Mouse (Mus musculus) forebrain, embryonic 15.5 days (tissue): Measurements from ENCODE around the gene Edem2. TPM values are rescaled to one million over a fixed set of nuclear protein-coding genes. Genes with fewer than 3 reads are reported as not detected.

Source experiments
- ATAC-seq: fragments of 200-750 bp; cut with Nextera tagmentation; replicated peaks from 2 replicates; pipeline ENCODE4 v1.8.0; 2017; ENCODE audit warnings: mild to moderate bottlenecking, moderate TSS enrichment, moderate library complexity
- H3K27ac ChIP-seq: fragments of 300-500 bp; sonication (generic); replicated peaks from 2 replicates; pipeline ENCODE4 v1.5.1; 2015; ENCODE audit warnings: mild to moderate bottlenecking, inconsistent platforms
- H3K27me3 ChIP-seq: fragments of 300-500 bp; sonication (generic); 2 replicates; pipeline ENCODE4 v1.6.1; 2015; ENCODE audit warnings: inconsistent platforms
- H3K36me3 ChIP-seq: fragments of 300-500 bp; sonication (generic); 2 replicates; pipeline ENCODE4 v1.6.1; 2015; ENCODE audit warnings: mild to moderate bottlenecking, inconsistent platforms
- H3K4me1 ChIP-seq: fragments of 300-500 bp; sonication (generic); 2 replicates; pipeline ENCODE4 v1.6.1; 2015; ENCODE audit warnings: inconsistent platforms
- H3K4me2 ChIP-seq: fragments of 300-500 bp; sonication (generic); replicated peaks from 2 replicates; pipeline ENCODE4 v1.6.1; 2015; ENCODE audit warnings: mild to moderate bottlenecking, inconsistent platforms
- H3K4me3 ChIP-seq: fragments of 300-500 bp; sonication (generic); 2 replicates; pipeline ENCODE4 v1.5.1; 2015; ENCODE audit warnings: mild to moderate bottlenecking, inconsistent platforms
- H3K9ac ChIP-seq: fragments of 300-500 bp; sonication (generic); replicated peaks from 2 replicates; pipeline ENCODE4 v1.6.1; 2015; ENCODE audit warnings: mild to moderate bottlenecking, inconsistent platforms
- H3K9me3 ChIP-seq: fragments of 300-500 bp; sonication (generic); 2 replicates; pipeline ENCODE4 v1.6.1; 2016; ENCODE audit warnings: inconsistent platforms
- WGBS: fragments of 180-500 bp; shearing (Covaris S2); methylation state at CpG from one replicate; pipeline ENCODE4 v1.1.7; 2015; ENCODE audit warnings: mixed read lengths; 5-methylcytosine and 5-hydroxymethylcytosine counted together
- polyA plus RNA-seq: library from polyadenylated mRNA; unstranded; fragments of >200 nt; fragmentation: Nextera tagmentation; extraction: Ambion mirVana; gene quantifications from 2 replicates; pipeline ENCODE4 v1.2.1, GENCODE M21; 2015

The Edem2 gene
- polyA plus RNA-seq, 1 experiment from 2014 or later, result 46.5 TPM

DNA sequence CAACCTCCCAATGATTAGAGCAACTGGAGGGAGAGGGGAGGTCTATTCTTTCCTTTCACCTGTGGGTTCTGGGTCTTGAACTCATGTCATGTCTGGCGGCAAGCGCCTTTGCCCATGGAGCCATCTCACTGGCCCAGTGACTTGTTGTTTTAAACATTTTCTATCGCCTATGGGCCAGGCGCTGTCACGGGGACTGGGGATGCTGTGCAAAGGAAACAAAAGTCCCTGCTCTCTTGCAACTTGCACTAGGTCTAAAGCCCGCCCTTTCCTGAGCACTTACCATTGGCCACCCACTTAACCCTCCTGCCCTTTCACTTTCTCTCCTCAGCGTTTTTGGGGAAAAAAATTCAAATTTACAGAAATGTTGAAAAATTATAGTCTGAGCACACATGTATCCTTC, 32.4 kb downstream of the Edem2 start:
- Histone ChIP-seq H3K9me3 (no peaks in the 10 kb centered on the region), H3K4me3 (no peak overlapping the region), H3K9ac (no peak overlapping the region), H3K4me1 (no peaks in the 10 kb centered on the region), H3K36me3 (peaks cover 6% of the 10 kb centered on the region), H3K27ac (no peak overlapping the region), H3K4me2 (no peak overlapping the region), H3K27me3 (no peaks in the 10 kb centered on the region)
- WGBS, result 80% methylated on average over 7 of the region's 7 CpGs
- no peak for ATAC-seq

- Histone ChIP-seq H3K4me2 (no peak overlapping the region), H3K9ac (no peak overlapping the region), H3K27ac (no peak overlapping the region), H3K27me3 (no peaks in the 10 kb centered on the region), H3K4me1 (peaks cover 3% of the 10 kb centered on the region), H3K9me3 (no peaks in the 10 kb centered on the region), H3K4me3 (no peak overlapping the region), H3K36me3 (no peaks in the 10 kb centered on the region)
- ATAC-seq, result no peak
- WGBS, result 12% methylated on average over 7 of the region's 7 CpGs
Measured at GRCm38 (mm10) chr2:155696091-155696558, 33.1 kb downstream of the Edem2 start.

DNA sequence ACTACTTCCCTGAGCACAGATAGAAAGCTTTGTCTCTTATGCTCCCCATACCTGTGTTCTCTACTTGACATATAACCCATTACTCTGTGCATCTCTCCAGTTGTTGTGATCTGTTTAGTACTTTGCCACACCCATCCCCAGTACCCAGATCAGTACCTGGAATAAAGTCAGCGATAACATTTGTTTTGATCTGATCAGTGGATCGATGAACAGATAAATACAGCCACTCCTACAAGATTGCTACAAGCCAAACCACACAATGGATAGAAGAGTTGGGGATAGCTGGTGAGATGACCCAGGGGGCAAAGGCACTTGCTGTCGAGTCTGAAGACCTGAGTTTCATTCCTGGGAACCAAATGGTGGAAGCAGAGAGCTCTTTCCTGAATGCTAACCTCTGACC, 34.0 kb downstream of the Edem2 start:
- ATAC-seq, result no peak
- H3K9ac ChIP-seq, result no peak overlapping the region
- peaks cover 11% of the 10 kb centered on the region for H3K4me1 ChIP-seq
- H3K36me3 ChIP-seq, result no peaks in the 10 kb centered on the region
- no peak overlapping the region for H3K4me3 ChIP-seq
- no peak overlapping the region for H3K27ac ChIP-seq
- 74% methylated on average over 3 of the region's 3 CpGs for WGBS
- H3K27me3 ChIP-seq, result no peaks in the 10 kb centered on the region
- no peak overlapping the region for H3K4me2 ChIP-seq
- no peaks in the 10 kb centered on the region for H3K9me3 ChIP-seq

DNA sequence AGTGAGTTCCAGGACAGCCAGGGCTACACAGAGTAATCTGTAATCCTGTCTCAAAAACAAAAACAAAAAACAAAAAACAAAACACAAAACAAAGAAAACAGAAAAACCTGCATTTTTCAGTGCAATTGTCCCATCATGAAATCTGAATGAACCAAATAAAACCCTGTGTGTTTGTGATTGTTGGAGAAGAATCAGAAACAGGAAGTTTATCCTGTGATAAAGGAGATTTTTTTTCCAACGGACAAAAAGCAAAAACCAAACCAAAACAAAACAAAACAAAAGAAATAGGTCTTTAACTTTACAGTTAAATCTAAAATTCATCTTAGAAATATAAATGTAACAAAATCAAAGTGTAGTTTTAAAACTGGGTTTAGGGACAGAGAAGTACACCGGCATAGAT, 34.7 kb downstream of the Edem2 start:
- H3K9me3 ChIP-seq, result no peaks in the 10 kb centered on the region
- WGBS, result 81% methylated on average over 2 of the region's 2 CpGs
- no peaks in the 10 kb centered on the region for H3K36me3 ChIP-seq
- ATAC-seq, result no peak
- no peak overlapping the region for H3K9ac ChIP-seq
- peaks cover 19% of the 10 kb centered on the region for H3K4me1 ChIP-seq
- H3K4me3 ChIP-seq, result no peak overlapping the region
- H3K27me3 ChIP-seq, result no peaks in the 10 kb centered on the region
- H3K27ac ChIP-seq, result no peak overlapping the region
- H3K4me2 ChIP-seq, result no peak overlapping the region

- H3K36me3 ChIP-seq, result no peaks in the 10 kb centered on the region
- no peak overlapping the region for H3K27ac ChIP-seq
- WGBS, result 80% methylated on average over 4 of the region's 4 CpGs
- no peak overlapping the region for H3K4me3 ChIP-seq
- H3K27me3 ChIP-seq, result no peaks in the 10 kb centered on the region
- H3K4me1 ChIP-seq, result peaks cover 27% of the 10 kb centered on the region
- ATAC-seq, result no peak
- no peaks in the 10 kb centered on the region for H3K9me3 ChIP-seq
- H3K4me2 ChIP-seq, result no peak overlapping the region
- H3K9ac ChIP-seq, result no peak overlapping the region
Measured at GRCm38 (mm10) chr2:155693136-155693535, 36.1 kb downstream of the Edem2 start.

- peak within 1 kb of the TSS; percentile 92 for H3K27ac ChIP-seq
- WGBS, result under 1% methylated on average over 63 of the region's 72 CpGs
- 0 out of 2 replicates have a peak, but pooled peaks cover 3% of the 10 kb centered on the region for H3K36me3 ChIP-seq
- peak within 1 kb of the TSS; percentile 94 for H3K9ac ChIP-seq
- H3K4me2 ChIP-seq, result peak within 1 kb of the TSS; percentile 65
- H3K9me3 ChIP-seq, result no peaks in the 10 kb centered on the region
- H3K4me3 ChIP-seq, result peak within 1 kb of the TSS; percentile 94
- no peaks in the 10 kb centered on the region for H3K27me3 ChIP-seq
- ATAC-seq, result peak; percentile 97
- peaks cover 30% of the 10 kb centered on the region for H3K4me1 ChIP-seq
Measured at GRCm38 (mm10) chr2:155691723-155692493, 37.4 kb downstream of the Edem2 start, which contains the start of gene Trpc4ap. Trpc4ap (minus strand) TSS chr2:155692384.

- Histone ChIP-seq H3K27me3 (no peaks in the 10 kb centered on the region), H3K4me3 (peak overlapping the region; percentile 94), H3K4me1 (peaks cover 30% of the 10 kb centered on the region), H3K4me2 (peak overlapping the region; percentile 65), H3K27ac (peak overlapping the region; percentile 92), H3K36me3 (0 out of 2 replicates have a peak, but pooled peaks cover 3% of the 10 kb centered on the region), H3K9ac (peak overlapping the region; percentile 94), H3K9me3 (no peaks in the 10 kb centered on the region)
- WGBS, result 3% methylated on average over 8 of the region's 8 CpGs
- ATAC-seq, result no peak
Measured at GRCm38 (mm10) chr2:155691336-155691722, 37.9 kb downstream of the Edem2 start.

DNA sequence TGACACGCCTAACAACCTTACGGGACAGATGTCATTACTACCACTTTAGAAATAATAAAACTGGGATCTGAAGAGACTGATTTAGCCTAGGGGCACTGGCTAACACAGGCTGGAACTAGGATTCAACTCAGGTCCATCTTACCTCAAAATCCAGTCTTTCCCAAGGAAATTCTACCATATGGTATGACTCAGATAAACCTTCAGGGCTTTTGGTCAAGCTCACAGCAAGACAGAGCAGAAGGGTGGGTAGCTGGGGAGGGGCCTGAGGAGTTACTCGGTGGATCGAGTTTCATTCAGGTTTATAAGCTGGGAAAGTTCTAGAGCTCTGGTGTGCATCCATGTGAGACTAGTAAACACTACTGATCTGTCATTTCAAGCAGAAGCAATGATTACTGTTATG, 40.1 kb downstream of the Edem2 start:
- no peak overlapping the region for H3K4me2 ChIP-seq
- no peak overlapping the region for H3K4me3 ChIP-seq
- H3K9ac ChIP-seq, result no peak overlapping the region
- H3K4me1 ChIP-seq, result peaks cover 30% of the 10 kb centered on the region
- H3K27ac ChIP-seq, result no peak overlapping the region
- peaks cover 7% of the 10 kb centered on the region; the same call in 1 of the 2 replicates for H3K36me3 ChIP-seq
- no peaks in the 10 kb centered on the region for H3K9me3 ChIP-seq
- no peak for ATAC-seq
- WGBS, result 86% methylated on average over 4 of the region's 4 CpGs
- H3K27me3 ChIP-seq, result no peaks in the 10 kb centered on the region

DNA sequence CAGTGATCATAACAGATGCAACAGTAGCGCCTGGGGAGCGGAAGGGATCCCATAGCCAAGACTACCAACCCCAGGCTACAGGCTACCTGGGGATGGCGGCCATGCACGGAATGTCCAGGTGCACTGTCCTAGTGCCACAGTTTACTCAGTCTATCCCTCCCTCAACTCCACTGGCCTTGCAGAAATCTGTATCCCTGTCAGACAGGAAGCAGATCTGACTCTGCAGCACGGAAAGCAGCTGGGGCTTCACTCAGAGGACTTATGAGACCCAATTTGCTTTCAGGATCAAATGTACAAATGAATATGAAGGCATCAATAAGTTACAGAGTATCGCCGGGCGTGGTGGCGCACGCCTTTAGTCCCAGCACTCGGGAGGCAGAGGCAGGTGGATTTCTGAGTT, 41.5 kb downstream of the Edem2 start:
- H3K4me2 ChIP-seq, result no peak overlapping the region
- no peaks in the 10 kb centered on the region for H3K27me3 ChIP-seq
- 98% methylated on average over 11 of the region's 11 CpGs for WGBS
- H3K4me3 ChIP-seq, result no peak overlapping the region
- H3K9me3 ChIP-seq, result no peaks in the 10 kb centered on the region
- peaks cover 7% of the 10 kb centered on the region; the same call in 1 of the 2 replicates for H3K36me3 ChIP-seq
- H3K4me1 ChIP-seq, result peaks cover 30% of the 10 kb centered on the region
- no peak overlapping the region for H3K9ac ChIP-seq
- ATAC-seq, result no peak
- H3K27ac ChIP-seq, result no peak overlapping the region

- 86% methylated on average over 5 of the region's 5 CpGs for WGBS
- Histone ChIP-seq H3K27me3 (no peaks in the 10 kb centered on the region), H3K4me2 (no peak overlapping the region), H3K4me3 (no peak overlapping the region), H3K9ac (no peak overlapping the region), H3K4me1 (peaks cover 30% of the 10 kb centered on the region), H3K27ac (no peak overlapping the region), H3K9me3 (no peaks in the 10 kb centered on the region), H3K36me3 (peaks cover 7% of the 10 kb centered on the region; the same call in 1 of the 2 replicates)
- ATAC-seq, result no peak
Measured at GRCm38 (mm10) chr2:155686572-155686971, 42.7 kb downstream of the Edem2 start.

DNA sequence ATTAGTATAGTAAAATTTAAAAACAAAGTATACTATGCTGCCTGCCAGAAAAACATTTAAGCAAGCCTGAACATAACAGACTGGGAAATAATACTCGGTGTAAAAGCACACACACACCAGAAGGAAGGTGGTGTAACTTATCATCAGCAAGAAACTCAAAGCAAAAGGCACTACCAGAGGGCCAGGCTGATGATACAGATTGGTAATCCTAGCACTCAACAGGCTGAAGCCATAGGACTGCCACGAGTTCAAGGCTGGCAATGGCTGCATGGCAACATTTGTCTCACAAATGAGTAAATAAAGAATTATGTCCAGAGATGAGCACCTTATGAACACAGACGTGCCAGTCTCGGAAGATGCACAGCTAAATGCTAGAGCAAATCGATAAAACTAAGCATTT, 45.5 kb downstream of the Edem2 start:
- H3K4me2 ChIP-seq, result no peak overlapping the region
- H3K4me1 ChIP-seq, result peaks cover 4% of the 10 kb centered on the region; the same call in 1 of the 2 replicates
- no peaks in the 10 kb centered on the region for H3K27me3 ChIP-seq
- no peak overlapping the region for H3K9ac ChIP-seq
- WGBS, result 91% methylated on average over 5 of the region's 5 CpGs
- H3K4me3 ChIP-seq, result no peak overlapping the region
- peaks cover 7% of the 10 kb centered on the region; the same call in 1 of the 2 replicates for H3K36me3 ChIP-seq
- ATAC-seq, result no peak
- no peaks in the 10 kb centered on the region for H3K9me3 ChIP-seq
- H3K27ac ChIP-seq, result no peak overlapping the region

DNA sequence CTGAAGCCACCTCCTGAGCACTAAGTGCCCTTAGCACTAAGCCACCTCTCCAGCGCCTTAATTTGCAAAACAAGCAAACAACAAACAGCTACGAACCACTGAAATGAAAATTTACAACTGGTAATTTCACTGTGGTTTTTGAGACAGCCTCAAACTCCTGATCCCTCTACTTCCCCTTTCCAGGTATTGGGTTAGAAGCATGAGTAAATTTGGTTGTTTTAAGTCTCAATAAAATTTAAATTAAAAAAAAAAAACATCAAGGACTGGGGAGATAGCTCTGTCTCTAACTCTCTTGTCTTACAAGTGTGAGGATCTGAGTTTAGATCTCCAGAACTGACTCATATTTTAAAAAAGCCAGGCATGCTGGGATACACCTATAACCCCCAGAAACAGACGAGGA, 46.1 kb downstream of the Edem2 start:
- H3K9ac ChIP-seq, result no peak overlapping the region
- H3K27me3 ChIP-seq, result no peaks in the 10 kb centered on the region
- peaks cover 7% of the 10 kb centered on the region; the same call in 1 of the 2 replicates for H3K36me3 ChIP-seq
- no peaks in the 10 kb centered on the region for H3K9me3 ChIP-seq
- H3K4me3 ChIP-seq, result no peak overlapping the region
- WGBS, result 68% methylated on average over 3 of the region's 3 CpGs
- no peak overlapping the region for H3K4me2 ChIP-seq
- H3K27ac ChIP-seq, result no peak overlapping the region
- peaks cover 4% of the 10 kb centered on the region; the same call in 1 of the 2 replicates for H3K4me1 ChIP-seq
- no peak for ATAC-seq
